Mouse (Mus musculus): ENCODE data around the gene Ahcyl1. TPM values are rescaled to one million over a fixed set of nuclear protein-coding genes. Genes with fewer than 3 reads are reported as not detected.

The Ahcyl1 gene
- total RNA-seq, 2 experiments from 2014 or later = 30.0 to 33.0 TPM

DNA sequence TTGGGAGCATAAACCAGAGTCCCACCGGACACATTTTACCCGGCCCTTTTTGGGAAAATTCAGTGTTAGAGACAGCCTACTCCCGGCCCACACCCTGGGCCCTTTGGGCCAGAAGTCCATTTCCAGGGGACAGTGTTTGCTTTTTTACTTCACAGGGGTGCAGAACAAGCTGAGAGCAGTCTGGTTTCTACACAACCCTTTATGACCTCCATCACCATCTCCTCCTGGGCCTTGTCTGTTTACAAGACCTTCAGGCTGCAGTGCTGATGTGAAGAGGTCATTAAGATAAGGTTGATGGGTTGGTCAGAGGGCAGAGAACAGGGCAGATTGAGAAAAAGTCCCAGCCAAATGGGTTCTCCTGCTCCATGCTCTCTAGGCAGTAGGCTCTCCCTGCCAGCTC is 550 bp upstream of the Ahcyl1 start:
- intact Hi-C loops (cut with DNase I) = loop anchor here (1.0 to 10.0 kb wide), 5 partner anchors 58 to 448 kb away; partner anchors contain the start of gene Gnai3
- TF ChIP-seq CTCF (IDR thresholded peaks at IDR 0.05) = no peak
- Histone ChIP-seq H3K4me3 (peak overlapping the region; percentile 30; the same call in 1 of the 2 replicates), H3K27ac (peak overlapping the region; percentile 93)
- DNase-seq = no peak

DNA sequence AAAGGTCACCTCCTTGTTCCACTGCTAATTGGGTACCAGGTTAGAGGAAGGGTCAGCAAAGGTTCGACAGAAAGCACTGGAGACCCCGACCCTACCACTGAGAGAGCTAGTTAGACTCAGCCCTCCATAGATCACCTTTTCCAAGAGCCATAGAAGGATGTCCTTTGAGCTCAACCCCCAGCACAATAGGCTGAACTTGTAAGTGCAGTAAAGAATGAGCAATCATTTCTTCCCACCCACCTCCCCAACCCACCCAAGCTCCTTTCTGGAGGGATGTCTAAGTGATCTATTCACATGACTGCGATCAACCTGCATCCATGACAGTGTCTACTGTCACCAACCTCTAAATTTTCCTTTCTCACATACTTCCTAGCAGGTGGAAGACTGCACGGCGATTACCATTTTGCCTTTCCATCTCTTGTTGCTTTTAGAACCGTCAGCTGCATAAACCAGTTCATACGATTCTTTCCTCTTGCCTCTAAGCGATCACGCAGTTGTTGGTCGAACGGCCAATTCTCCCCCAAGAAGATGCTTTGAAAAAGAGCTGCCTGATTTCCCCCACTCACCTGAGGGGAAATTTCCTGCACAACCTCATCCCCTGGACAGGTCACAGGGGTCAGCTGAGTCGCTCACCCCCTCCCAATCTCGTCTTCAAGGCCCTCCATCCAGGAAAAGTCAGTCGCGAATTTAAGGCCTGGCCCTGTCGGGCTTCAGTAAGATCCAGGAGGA is 977 bp downstream of the Ahcyl1 start:
- intact Hi-C loops (cut with DNase I) = loop anchor here (5.0 to 10.0 kb wide), 3 partner anchors 222 to 449 kb away; partner anchors contain the start of gene Gnai3
- TF ChIP-seq CTCF (IDR thresholded peaks at IDR 0.05) = no peak
- peak overlapping the region; percentile 79 for H3K4me3 ChIP-seq
- no peak for DNase-seq
- H3K27ac ChIP-seq = peak overlapping the region; percentile 93

DNA sequence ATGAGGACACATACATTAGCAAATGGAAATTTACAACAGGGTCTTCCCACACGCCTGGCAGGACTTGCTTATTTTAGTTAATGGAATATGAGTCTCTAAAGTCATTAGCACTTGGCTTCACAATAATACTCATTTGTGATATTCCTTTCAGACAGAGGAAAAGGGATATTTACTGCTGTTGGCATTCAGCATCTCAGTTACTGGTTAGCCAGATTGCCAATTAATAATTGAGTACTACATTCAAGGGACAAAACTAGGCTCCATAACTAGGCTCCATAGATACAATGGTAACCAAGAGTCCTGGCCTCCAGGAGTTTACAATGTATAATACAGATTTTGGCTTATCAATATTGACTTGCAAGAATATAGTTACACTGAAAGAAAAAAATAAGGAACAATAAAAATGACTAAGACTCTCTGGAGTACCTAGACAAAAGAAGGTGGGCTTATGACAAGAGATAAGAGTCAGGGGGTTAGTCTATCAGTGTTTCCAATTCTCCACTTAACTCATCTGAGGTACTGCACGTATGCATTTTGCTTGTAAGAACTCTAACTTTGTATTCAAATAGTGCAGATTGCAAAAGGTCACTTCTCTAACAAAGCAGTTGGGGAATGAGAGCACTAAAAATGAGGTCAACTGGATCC is 2.0 kb downstream of the Ahcyl1 start:
- no peak for DNase-seq
- intact Hi-C loops (cut with DNase I) = loop anchor here (10.0 kb wide), 2 partner anchors 370 to 450 kb away; partner anchors contain the start of gene Gnai3
- H3K27ac ChIP-seq = peak overlapping the region; percentile 93; the same call in 1 of the 2 replicates
- no peak for TF ChIP-seq CTCF (IDR thresholded peaks at IDR 0.05)
- peak overlapping the region; percentile 79 for H3K4me3 ChIP-seq

DNA sequence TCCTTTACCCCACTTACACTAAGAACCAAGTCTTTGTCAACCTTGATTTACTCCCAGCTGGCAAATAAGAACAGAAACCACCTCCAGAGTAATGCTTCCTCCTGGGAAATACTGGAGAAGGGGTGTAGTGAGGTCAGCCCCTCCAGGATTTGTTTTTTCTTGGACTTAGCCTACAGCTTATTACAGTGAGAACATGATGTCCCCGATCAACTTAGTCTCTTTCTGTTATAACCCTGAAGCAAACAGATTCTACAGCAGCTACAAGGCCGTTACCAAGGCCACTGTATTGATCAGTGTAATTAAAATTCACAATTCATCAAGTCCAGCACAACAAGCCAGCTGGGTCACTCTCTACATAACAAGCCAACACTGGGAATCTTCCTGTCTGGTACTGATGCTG is 6.0 kb downstream of the Ahcyl1 start:
- H3K27ac ChIP-seq = peak overlapping the region; percentile 66
- H3K4me3 ChIP-seq = peak overlapping the region; percentile 15
- TF ChIP-seq CTCF (IDR thresholded peaks at IDR 0.05) = no peak
- DNase-seq = no peak
- intact Hi-C loops (cut with DNase I) = loop anchor here (10.0 kb wide), 2 partner anchors 374 to 454 kb away; partner anchors contain the start of gene Gnai3

DNA sequence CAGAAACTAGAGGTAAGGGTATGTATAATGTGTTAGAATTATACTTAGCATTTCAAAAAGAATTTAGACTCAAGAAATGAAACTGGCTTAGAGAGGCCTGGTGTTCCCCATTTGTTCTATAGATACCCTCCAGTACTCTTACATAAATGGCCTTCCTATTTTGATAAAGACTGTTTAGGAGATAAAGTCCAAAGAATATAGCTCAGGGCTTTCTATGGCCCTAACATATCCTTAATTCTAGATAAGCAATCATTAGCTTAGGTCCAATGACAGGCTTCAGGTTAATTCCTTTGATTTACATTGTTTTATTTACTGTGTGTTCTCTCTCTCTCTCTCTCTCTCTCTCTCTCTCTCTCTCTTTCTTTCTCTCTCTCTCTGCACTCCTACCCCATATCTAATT is 7.1 kb downstream of the Ahcyl1 start:
- intact Hi-C loops (cut with DNase I) = no loop called here
- Histone ChIP-seq H3K4me3 (no peak overlapping the region), H3K27ac (peak overlapping the region; percentile 66)
- DNase-seq = no peak
- no peak for TF ChIP-seq CTCF (IDR thresholded peaks at IDR 0.05)

DNA sequence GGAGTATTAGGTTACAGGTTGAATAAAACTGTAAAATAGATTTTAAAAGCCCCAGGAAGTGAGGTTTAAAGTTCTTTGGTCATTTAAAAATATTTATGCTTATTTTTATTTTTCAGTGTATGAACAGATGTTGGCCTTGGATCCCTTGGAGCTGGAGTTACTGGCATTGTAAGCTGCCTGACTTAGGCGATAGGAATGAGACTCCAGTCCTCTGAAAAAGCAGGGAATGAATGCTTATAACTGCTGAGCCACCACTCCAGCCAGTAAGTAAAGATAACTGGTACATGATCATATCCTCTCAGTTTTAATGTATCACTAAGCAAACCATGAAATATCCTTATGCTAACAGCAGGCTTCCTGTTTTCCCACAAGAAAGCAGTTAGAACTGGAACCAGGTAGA is 8.1 kb downstream of the Ahcyl1 start:
- no peak for DNase-seq
- TF ChIP-seq CTCF (IDR thresholded peaks at IDR 0.05) = no peak
- peak overlapping the region; percentile 66 for H3K27ac ChIP-seq
- intact Hi-C loops (cut with DNase I) = no loop called here
- no peak overlapping the region for H3K4me3 ChIP-seq

DNA sequence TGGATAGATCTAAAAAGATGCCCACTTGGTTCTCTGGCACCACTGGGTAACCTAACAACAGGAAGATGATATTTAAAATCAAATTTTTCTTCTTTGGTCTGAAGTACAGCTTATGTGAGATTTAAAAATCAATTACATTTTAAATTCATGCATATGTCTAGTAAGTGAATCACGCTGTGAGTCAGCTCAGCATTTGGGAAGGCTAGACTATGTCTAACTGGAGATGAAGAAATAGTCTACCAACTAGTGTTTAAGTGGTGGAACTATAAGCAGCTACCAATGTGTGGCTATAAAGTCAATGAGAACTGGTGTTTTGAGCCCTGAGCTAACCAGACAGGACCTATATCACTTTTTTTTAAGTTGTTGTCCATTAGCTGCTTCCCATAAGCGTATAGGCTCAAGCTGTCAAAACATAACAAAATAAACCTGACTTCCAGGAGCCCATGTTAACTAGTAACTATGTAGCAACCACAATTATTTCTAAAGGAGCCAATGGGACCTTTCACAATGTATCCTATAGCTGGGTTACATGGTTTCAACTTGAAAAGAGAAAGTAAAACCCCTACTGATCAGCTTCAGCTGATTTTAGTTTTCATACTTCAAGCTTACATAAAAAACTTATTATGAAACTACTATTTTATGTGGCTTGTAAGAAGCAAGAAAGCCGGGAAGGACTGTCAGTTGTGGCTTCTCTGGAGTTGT is 9.9 kb downstream of the Ahcyl1 start:
- no peak for DNase-seq
- TF ChIP-seq CTCF (IDR thresholded peaks at IDR 0.05) = no peak
- Histone ChIP-seq H3K27ac (peak overlapping the region; percentile 48; the same call in 1 of the 2 replicates), H3K4me3 (no peak overlapping the region)
- intact Hi-C loops (cut with DNase I) = no loop called here

DNA sequence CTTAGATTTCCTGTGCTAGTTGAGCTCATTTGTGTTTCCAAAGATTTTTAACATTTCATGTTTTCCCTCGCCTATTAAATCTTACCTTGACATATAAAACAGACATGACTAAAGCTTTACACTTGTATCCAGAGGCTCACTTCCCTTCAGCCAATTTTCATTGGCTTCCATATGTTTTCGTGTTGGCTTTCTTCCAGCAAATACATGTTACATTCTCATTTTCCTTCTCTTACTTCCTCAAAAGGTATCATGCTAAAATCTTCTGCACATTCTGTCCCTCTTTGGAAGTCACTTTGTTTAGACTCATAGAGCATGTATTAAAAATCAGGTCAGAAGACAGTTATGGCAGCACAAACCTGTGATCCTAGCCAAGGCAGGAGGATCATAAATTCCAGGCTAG is 10.7 kb downstream of the Ahcyl1 start:
- H3K4me3 ChIP-seq = no peak overlapping the region
- DNase-seq = no peak
- H3K27ac ChIP-seq = peak overlapping the region; percentile 48
- no peak for TF ChIP-seq CTCF (IDR thresholded peaks at IDR 0.05)
- intact Hi-C loops (cut with DNase I) = no loop called here

DNA sequence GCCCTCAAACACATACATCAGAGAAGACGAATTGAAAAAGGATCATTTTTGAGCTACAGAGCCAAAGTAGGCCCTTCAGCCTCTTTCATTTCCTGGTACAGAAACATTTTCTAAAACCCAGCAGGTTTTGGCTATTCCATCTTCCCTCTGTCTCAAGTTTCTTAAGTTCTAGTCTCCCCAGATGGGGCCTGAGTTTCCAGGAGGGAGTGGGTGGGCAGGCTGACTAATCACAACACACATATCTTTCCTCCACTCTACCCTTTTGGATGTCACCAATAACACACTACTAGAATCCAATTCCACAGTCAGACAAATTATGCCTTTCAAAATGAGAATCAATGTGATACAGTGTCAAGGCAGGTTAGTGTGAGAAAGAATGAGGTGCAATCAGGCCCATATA is 12.8 kb downstream of the Ahcyl1 start:
- DNase-seq = no peak
- H3K27ac ChIP-seq = peak overlapping the region; percentile 53; the same call in 1 of the 2 replicates
- TF ChIP-seq CTCF (IDR thresholded peaks at IDR 0.05) = no peak
- intact Hi-C loops (cut with DNase I) = no loop called here
- no peak overlapping the region for H3K4me3 ChIP-seq

DNA sequence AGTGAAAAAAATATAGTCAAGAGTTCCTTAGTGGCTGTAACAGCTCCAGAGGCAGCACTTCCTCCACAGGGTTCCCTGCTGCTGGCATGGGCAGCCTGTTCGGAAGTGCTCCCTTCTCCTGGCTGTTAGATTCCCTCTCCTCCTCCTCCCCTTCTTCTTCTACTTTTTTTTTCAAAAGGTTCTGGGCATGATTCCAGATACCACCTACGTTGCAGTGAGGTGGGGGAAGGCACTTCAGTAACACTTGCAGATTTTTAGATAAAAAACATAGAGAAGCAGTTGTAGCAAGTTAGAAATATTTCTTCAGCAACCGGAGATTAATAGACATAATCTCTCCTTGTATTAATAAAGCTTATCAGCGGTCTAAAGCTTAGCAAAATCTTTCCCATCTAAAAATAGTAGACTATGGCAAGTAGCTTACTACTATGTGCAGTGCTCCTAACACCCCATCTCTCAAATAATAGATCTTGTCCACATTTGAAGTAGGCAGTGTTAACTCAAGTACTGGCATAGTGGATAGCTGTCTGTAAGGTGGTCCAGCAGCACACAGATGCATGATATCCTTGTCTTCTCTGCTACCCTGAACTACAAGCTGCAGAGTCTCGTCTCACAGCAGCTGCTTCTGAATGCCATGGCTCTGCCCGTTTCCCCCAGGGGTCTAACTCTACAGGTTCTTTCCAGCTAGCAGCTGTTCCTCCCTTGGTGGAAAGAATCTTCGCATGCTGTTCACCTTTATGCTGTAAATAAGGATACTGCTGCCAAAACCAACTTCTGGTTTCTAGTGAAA is 15.4 kb downstream of the Ahcyl1 start:
- peak; percentile 53 for DNase-seq
- no peak for TF ChIP-seq CTCF (IDR thresholded peaks at IDR 0.05)
- H3K27ac ChIP-seq = peak overlapping the region; percentile 70
- H3K4me3 ChIP-seq = peak overlapping the region; percentile 13
- intact Hi-C loops (cut with DNase I) = no loop called here

DNA sequence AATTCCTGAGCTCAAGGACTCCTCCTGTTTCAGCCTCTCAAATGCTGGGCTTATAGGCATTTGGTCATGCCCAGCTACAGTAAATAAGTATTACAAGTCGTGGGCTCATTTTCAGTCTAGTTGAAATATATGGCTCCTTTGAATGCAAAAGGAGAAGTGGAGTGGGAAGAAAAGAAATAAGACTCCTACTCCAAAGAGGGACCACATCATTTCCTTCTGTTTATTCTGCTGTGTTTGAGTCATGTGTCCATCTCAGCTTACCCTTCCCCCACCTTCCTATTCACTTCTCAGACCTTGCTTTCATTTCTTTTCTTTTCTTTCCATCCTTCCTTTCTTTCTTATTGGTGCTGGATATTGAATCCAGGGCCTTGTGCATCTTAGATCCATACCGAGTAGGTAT is 24.9 kb downstream of the Ahcyl1 start:
- intact Hi-C loops (cut with DNase I) = no loop called here
- no peak for TF ChIP-seq CTCF (IDR thresholded peaks at IDR 0.05)

DNA sequence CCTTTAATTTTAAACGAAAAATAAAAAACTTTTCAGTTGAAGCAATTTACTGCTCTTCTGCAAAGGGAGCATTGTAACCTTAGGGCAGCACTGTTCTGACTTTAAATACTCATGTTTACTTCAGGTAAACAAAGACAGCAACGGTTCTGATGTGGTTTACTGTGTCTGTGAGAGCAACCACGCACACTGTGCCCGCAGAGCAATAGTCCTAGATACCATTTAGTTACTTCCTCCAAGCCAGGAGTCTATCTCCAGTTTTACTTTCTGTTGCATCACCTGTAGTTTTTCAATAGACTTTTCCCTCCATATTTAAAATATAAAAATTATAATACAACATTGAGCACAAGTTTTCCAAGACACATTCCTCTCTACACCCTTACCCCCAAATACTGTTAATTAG is 25.9 kb downstream of the Ahcyl1 start:
- TF ChIP-seq CTCF (IDR thresholded peaks at IDR 0.05) = no peak
- DNase-seq = no peak
- no peak overlapping the region for H3K4me3 ChIP-seq
- H3K27ac ChIP-seq = no peak overlapping the region
- intact Hi-C loops (cut with DNase I) = no loop called here

More for the DNA sequence above, 24.9 kb downstream of the Ahcyl1 start:
- Histone ChIP-seq H3K4me3 (no peak overlapping the region), H3K27ac (no peak overlapping the region)
- no peak for DNase-seq

Measured in gastrocnemius, adult 2 months (tissue).